Mouse (Mus musculus) C2C12 (cell line): ENCODE results near the gene Pycr1.

Experiments used
- CEBPB ChIP-seq: IDR thresholded peaks from one replicate; pipeline ENCODE4 v1.6.1; 2011; ENCODE audit warnings: low read depth, mild to moderate bottlenecking, control low read depth, moderate library complexity
- CTCF ChIP-seq: IDR thresholded peaks from one replicate; pipeline ENCODE4 v1.5.1; 2011; ENCODE audit not compliant: control insufficient read depth, insufficient read depth, insufficient read length
- MAX ChIP-seq: IDR thresholded peaks from one replicate; pipeline ENCODE4 v1.6.1; 2011; ENCODE audit warnings: mild to moderate bottlenecking, control low read depth
- MYOD1 ChIP-seq: IDR thresholded peaks from one replicate; pipeline ENCODE4 v1.6.1; 2011; ENCODE audit warnings: low read depth; ENCODE audit not compliant: control insufficient read depth, insufficient read length
- MYOG ChIP-seq: IDR thresholded peaks from one replicate; pipeline ENCODE4 v1.6.1; 2011; ENCODE audit not compliant: control insufficient read depth, insufficient read length; ENCODE audit errors: extremely low read depth

GRCm38 (mm10) chr11:120641255-120641654 lies 2.3 kb downstream of the Pycr1 start:
- TF ChIP-seq CTCF (no peak), MAX (no peak), CEBPB (no peak), MYOD1 (no peak), MYOG (no peak)
